12 mouse cellular contexts compared by ENCODE assay signal in genomic region chr9:121889927-121890440, GRCm38 (mm10). TPM values are rescaled to one million over a fixed set of nuclear protein-coding genes. Genes with fewer than 3 reads are reported as not detected.
DNase-seq lines count a peak whose midpoint lies in the region; ATAC-seq lines count a peak whose summit lies in the region.
"Had no signal": no experiment of that assay in that cellular context is flagged by ENCODE, and none has a peak within 500 bp of the region (broad histone marks: within the 10 kb centered on the region; RNA-seq: fewer than 3 reads in every experiment).

No protein-coding gene starts in this region.

- no peak for ATAC-seq in kidney, embryonic 16.5 days (ENCODE audit: low FRiP score, low TSS enrichment)
- no peak for ATAC-seq in stomach, embryonic 16.5 days (ENCODE audit: insufficient read depth, low FRiP score)

- peak overlapping the region; percentile 40 for H3K4me2 ChIP-seq in kidney, embryonic 16.5 days (replicated peaks; ENCODE audit: low read depth, low read length)
- peak overlapping the region; percentile 35; the same call in 1 of the 2 replicates for H3K4me2 ChIP-seq in stomach, embryonic 16.5 days (ENCODE audit: low read depth, low read length)

- H3K36me3 ChIP-seq in kidney, embryonic 16.5 days (ENCODE audit: insufficient read depth, low read length), result no peaks in the 10 kb centered on the region
- H3K36me3 ChIP-seq in stomach, embryonic 16.5 days (ENCODE audit: control insufficient read depth, insufficient read depth, low read length), result no peaks in the 10 kb centered on the region

- no peak overlapping the region for H3K4me3 ChIP-seq in kidney, embryonic 16.5 days (ENCODE audit: low read length)
- H3K4me3 ChIP-seq in stomach, embryonic 16.5 days (replicated peaks; ENCODE audit: low read length), result no peak overlapping the region
- H3K4me3 ChIP-seq: left cerebral cortex, adult 2 months had no signal

- peaks cover 12% of the 10 kb centered on the region for H3K4me1 ChIP-seq in kidney, embryonic 16.5 days (ENCODE audit: insufficient read depth, low read length)
- H3K4me1 ChIP-seq in stomach, embryonic 16.5 days (ENCODE audit: control insufficient read depth, insufficient read depth, low read length), result peaks cover 22% of the 10 kb centered on the region

- no peak overlapping the region for H3K27ac ChIP-seq in kidney, embryonic 16.5 days (ENCODE audit: low read length)
- peak overlapping the region; percentile 17 for H3K27ac ChIP-seq in stomach, embryonic 16.5 days (ENCODE audit: low read length)
- H3K27ac ChIP-seq: left cerebral cortex, adult 2 months had no signal

- no peaks in the 10 kb centered on the region for H3K27me3 ChIP-seq in kidney, embryonic 16.5 days (ENCODE audit: insufficient read depth, low read length)
- H3K27me3 ChIP-seq in stomach, embryonic 16.5 days (ENCODE audit: control insufficient read depth, insufficient read depth, low read length), result no peaks in the 10 kb centered on the region

- H3K9me3 ChIP-seq in kidney, embryonic 16.5 days (ENCODE audit: low read length), result no peaks in the 10 kb centered on the region
- no peaks in the 10 kb centered on the region for H3K9me3 ChIP-seq in stomach, embryonic 16.5 days (replicated peaks; ENCODE audit: control insufficient read depth, low read length)

- 63% methylated on average over 4 of the region's 4 CpGs for WGBS in kidney, embryonic 16.5 days
- 45% methylated on average over 4 of the region's 4 CpGs for WGBS in stomach, embryonic 16.5 days

- H3K9ac ChIP-seq in kidney, embryonic 16.5 days (replicated peaks; ENCODE audit: low read length), result no peak overlapping the region
- H3K9ac ChIP-seq in stomach, embryonic 16.5 days (ENCODE audit: low read length), result no peak overlapping the region

- DNase-seq in adrenal gland, adult 2 months, result peak; percentile 72
- DNase-seq in adrenal gland, postnatal 4 days (ENCODE audit: low spot score in 2 of 2), result no peak
- DNase-seq in kidney, postnatal 25 days, result no peak
- peak; percentile 8 to 43 for DNase-seq in spleen, postnatal 4 days (ENCODE audit: low spot score in 2 of 2)
- DNase-seq in spleen, postnatal 14 days (ENCODE audit: low spot score in 2 of 2), result no peak
- no peak for DNase-seq in layer of hippocampus, postnatal 14 days (ENCODE audit: low spot score in 2 of 2)
- DNase-seq: cerebellum, adult 11-12 months had no signal

RNA-seq across cellular contexts. Expression of gene Ackr2, which starts 8.2 kb away (rescaled TPM):
- 1 to 10 TPM; 1.2 to 1.4 TPM for total RNA-seq in adrenal gland, adult 2 months (2021)
- polyA plus RNA-seq in adrenal gland, adult 2 months (2012; rRNA removed), result 0.77 and 0.92 TPM in 2 replicates
- 1 to 10 TPM in 1 of 2 experiments, under 1 TPM in 1; 0.90 to 1.6 TPM for total RNA-seq in adrenal gland, postnatal 4 days (2021)
- 0.90 and 1.2 TPM in 2 replicates for polyA plus RNA-seq in kidney, embryonic 16.5 days (2015; fragmentation: Nextera tagmentation; extraction: Ambion mirVana)
- polyA plus RNA-seq in stomach, embryonic 16.5 days (2015; fragmentation: Nextera tagmentation; extraction: Ambion mirVana), result 0.45 and 0.63 TPM in 2 replicates
- total RNA-seq in layer of hippocampus, postnatal 14 days (2021), result 1 to 10 TPM; 2.6 to 4.2 TPM

RNA-seq across cellular contexts. Expression of gene Cyp8b1, which starts 26.1 kb away (rescaled TPM):
- total RNA-seq in adrenal gland, adult 2 months (2021), result under 1 TPM; 0.48 to 0.84 TPM
- 0.32 and 1.00 TPM in 2 replicates for polyA plus RNA-seq in adrenal gland, adult 2 months (2012; rRNA removed)
- 10 to 100 TPM in 1 of 2 experiments, under 1 TPM in 1; 0.92 to 12.2 TPM for total RNA-seq in adrenal gland, postnatal 4 days (2021)
- polyA plus RNA-seq in kidney, embryonic 16.5 days (2015; fragmentation: Nextera tagmentation; extraction: Ambion mirVana), result not detected in 2 replicates
- 0.35 and 0.37 TPM in 2 replicates for polyA plus RNA-seq in stomach, embryonic 16.5 days (2015; fragmentation: Nextera tagmentation; extraction: Ambion mirVana)
- not detected for total RNA-seq in layer of hippocampus, postnatal 14 days (2021)
- total RNA-seq: ES-E14; heart, postnatal 36 days; left cerebral cortex, adult 2 months had no signal

RNA-seq across cellular contexts. Expression of gene Higd1a, which starts 31.8 kb away (rescaled TPM):
- 100 to 1,000 TPM in 1 of 2 experiments, 10 to 100 TPM in 1; 44.6 to 103 TPM for total RNA-seq in adrenal gland, adult 2 months (2021)
- 15.4 and 20.8 TPM in 2 replicates for polyA plus RNA-seq in adrenal gland, adult 2 months (2012; rRNA removed)
- total RNA-seq in adrenal gland, postnatal 4 days (2021), result 10 to 100 TPM; 63.8 to 68.9 TPM
- 120 and 142 TPM in 2 replicates for polyA plus RNA-seq in kidney, embryonic 16.5 days (2015; fragmentation: Nextera tagmentation; extraction: Ambion mirVana)
- 293 and 317 TPM in 2 replicates for polyA plus RNA-seq in stomach, embryonic 16.5 days (2015; fragmentation: Nextera tagmentation; extraction: Ambion mirVana)
- total RNA-seq in layer of hippocampus, postnatal 14 days (2021), result 100 to 1,000 TPM in 1 of 2 experiments, 10 to 100 TPM in 1; 96.5 to 101 TPM

RNA-seq across cellular contexts. Expression of gene Ccdc13, which starts 50.7 kb away (rescaled TPM):
- 1 to 10 TPM in 1 of 2 experiments, under 1 TPM in 1; 0.63 to 1.0 TPM for total RNA-seq in adrenal gland, adult 2 months (2021)
- 0.26 and 1.2 TPM in 2 replicates for polyA plus RNA-seq in adrenal gland, adult 2 months (2012; rRNA removed)
- total RNA-seq in adrenal gland, postnatal 4 days (2021), result 1 to 10 TPM; 1.8 to 2.8 TPM
- polyA plus RNA-seq in kidney, embryonic 16.5 days (2015; fragmentation: Nextera tagmentation; extraction: Ambion mirVana), result 0.58 and 0.71 TPM in 2 replicates
- 0.56 and 0.59 TPM in 2 replicates for polyA plus RNA-seq in stomach, embryonic 16.5 days (2015; fragmentation: Nextera tagmentation; extraction: Ambion mirVana)
- 1 to 10 TPM; 8.3 to 9.4 TPM for total RNA-seq in layer of hippocampus, postnatal 14 days (2021)
- total RNA-seq: heart, postnatal 36 days had no signal

Comparison
In these comparisons a context has a peak if more than half of its experiments do, and no peak if none do; other contexts are left out.
1. DNase-seq: peak in adrenal gland, adult 2 months (single experiment) and spleen, postnatal 4 days (2 of 2); none in adrenal gland, postnatal 4 days (0 of 2), kidney, postnatal 25 days (0 of 2), spleen, postnatal 14 days (0 of 2) and layer of hippocampus, postnatal 14 days (0 of 2).